Mouse (Mus musculus): ENCODE measurements around the gene Olfr91. TPM values are rescaled to one million over a fixed set of nuclear protein-coding genes. Genes with fewer than 3 reads are reported as not detected.
"Not testable (repeated sequence)": the region's sequence is repeated elsewhere in the genome, so short reads cannot be mapped to it uniquely, and the experiment has no call there.

Gene Olfr91
- not detected in 2 replicates for total RNA-seq (2021)
- long read RNA-seq, experiment 1, result 0 reads
- long read RNA-seq, experiment 2, result 0 reads

- no peak for DNase-seq
Measured at GRCm38 (mm10) chr17:37098178-37098577, at the start of gene Olfr91. Gene Olfr91, minus strand, starts transcription at chr17:37098278.

GRCm38 (mm10) chr17:37131366-37131765 lies 33.3 kb upstream of the Olfr91 start:
- not testable (repeated sequence) for DNase-seq

GRCm38 (mm10) chr17:37119988-37120387 lies 21.9 kb upstream of the Olfr91 start, which contains the start of gene Olfr92:
Gene Olfr92, minus strand, starts transcription at chr17:37120088.
- DNase-seq, result no peak

DNA sequence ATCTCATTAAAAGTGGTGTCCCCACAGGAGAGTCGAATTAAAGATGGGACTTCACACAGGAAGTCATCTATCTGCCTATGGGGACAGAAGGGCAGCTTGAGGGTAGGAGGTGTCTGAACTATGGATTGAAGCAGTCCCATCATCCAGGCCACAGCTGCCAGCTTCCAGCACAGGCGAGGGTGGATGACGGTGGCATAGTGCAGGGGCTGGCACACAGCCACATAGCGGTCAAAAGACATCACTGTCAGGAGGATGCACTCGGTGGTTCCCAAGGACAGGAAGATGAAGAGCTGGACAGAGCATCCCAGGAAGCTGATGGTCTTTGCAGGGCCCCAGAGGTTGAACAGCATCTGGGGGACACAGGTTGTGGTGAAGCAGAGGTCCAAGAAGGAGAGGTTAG lies 4.8 kb downstream of the Olfr91 start:
- no peak for DNase-seq

- DNase-seq, result no peak
Measured at GRCm38 (mm10) chr17:37092198-37092597, 5.9 kb downstream of the Olfr91 start.

DNA sequence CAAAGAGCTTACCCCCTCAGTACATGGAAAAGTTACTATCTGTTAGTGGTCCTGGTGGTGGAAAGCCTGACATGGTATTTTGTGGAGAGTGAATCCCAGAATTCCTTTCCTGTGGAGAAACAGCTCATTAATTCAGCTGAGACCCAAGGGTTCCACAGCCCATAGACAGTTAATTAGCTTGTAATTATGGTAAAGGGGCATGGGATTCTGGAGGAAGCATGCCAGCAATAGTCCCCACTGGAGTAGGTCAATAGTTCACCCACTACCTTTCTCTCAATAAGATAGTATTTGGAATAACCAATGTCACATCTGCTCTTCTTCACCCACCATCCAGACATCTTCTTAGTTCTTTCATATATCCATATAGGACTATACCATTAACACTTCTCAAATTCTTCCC lies 9.7 kb downstream of the Olfr91 start, which contains the start of gene Olfr90:
Olfr90 (minus strand) TSS at position 101 of the 400 bp plus-strand sequence.
- no peak for DNase-seq

GRCm38 (mm10) chr17:37085545-37085944 lies 12.5 kb downstream of the Olfr91 start:
- DNase-seq, result no peak

- no peak for DNase-seq
Measured at GRCm38 (mm10) chr17:37084632-37085031, 13.4 kb downstream of the Olfr91 start.

DNA sequence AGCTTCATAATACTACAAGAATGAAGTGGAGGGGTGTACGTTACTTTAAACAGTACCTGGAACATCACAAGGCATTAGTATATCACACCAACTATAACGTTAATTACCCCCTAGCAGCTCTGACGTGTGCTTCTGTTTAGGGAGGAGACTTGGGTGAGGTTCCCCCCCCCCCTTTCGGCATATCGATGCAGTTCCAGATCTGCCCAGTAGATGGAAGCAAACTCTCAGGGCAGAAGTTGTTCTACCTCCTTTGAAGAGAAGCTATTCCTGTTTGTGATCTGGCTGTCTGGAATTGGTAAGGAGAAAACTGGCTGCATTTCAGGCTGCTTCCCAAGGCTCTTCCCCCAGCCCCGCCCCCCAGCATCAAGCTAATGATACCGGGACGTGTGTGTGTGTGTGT lies 14.8 kb downstream of the Olfr91 start:
- DNase-seq, result peak; percentile 72

- no peak for DNase-seq
Measured at GRCm38 (mm10) chr17:37081659-37082058, 16.4 kb downstream of the Olfr91 start.

DNA sequence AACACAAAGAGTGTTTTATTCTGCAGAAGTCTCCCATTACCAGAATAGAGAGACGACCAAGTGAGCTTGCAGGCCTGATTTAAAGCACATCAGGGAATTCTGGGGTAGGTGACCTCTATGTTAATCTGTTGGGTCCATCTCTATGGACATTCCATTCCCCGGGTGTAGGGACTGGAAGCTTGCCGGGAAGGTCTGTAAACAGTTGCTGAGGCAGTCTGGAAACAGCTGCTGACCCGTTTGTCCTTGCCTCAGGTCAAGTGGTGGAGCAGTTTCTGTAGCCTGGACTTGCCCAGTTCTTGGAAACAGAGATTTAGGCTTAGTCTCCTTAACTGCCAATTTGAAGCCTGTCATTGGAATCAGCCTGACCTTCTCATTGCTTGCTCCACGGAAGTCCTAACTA lies 18.0 kb downstream of the Olfr91 start:
- no peak for DNase-seq

DNA sequence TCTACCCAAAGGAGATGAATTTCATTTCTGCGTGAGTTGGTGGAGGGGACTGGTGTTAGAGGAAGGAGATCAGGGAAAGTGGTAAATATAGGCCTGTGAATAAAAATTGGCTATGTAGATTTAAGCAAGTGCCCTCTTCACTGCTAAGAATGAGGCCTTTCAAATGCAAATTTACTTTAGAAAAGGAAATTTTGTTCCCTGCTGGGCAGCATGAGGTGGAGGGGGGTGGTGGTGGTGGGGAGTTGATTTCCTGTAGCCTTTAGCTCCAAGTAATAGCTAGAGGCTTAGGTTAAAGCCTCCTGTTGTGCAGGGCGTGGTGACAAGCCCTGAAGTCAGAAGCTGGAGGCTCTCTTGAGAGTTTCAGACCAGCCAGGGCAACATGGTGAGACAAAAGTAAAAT lies 19.1 kb downstream of the Olfr91 start:
- no peak for DNase-seq

- no peak for DNase-seq
Measured at GRCm38 (mm10) chr17:37078193-37078592, 19.9 kb downstream of the Olfr91 start.

GRCm38 (mm10) chr17:37075766-37076165 lies 22.3 kb downstream of the Olfr91 start:
- no peak for DNase-seq

GRCm38 (mm10) chr17:37075181-37075580 lies 22.9 kb downstream of the Olfr91 start:
- DNase-seq, result no peak

DNA sequence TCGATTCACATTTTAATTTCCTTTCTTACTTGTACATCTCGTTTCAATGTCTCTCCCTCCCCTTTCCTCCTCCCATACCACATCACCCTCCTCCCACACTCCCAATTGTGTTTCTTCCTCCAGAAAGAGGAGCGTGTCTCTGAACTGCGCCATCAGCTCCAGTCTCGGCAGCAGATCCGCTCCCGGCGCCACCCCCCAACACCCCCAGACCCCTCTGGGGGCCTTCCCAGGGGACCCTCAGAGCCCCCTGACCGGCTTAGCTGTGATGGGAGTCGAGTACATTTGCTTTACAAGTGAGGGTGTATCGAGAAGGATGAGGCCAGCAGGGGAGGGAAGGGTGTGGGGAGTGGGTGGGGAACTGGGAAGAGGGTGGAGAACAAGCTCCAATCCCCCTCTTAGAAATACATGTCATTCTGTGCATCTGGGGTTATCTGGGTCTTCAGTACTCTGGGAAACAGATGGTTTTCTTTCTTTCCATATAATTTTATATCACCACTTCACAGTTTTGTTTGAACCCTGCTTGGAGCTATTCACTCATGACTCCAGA lies 25.3 kb downstream of the Olfr91 start:
- DNase-seq, result no peak

- DNase-seq, result no peak
Measured at GRCm38 (mm10) chr17:37072080-37072729, 25.9 kb downstream of the Olfr91 start.

GRCm38 (mm10) chr17:37070121-37070520 lies 28.0 kb downstream of the Olfr91 start:
- DNase-seq, result no peak

- DNase-seq, result no peak
Measured at GRCm38 (mm10) chr17:37067861-37068260, 30.2 kb downstream of the Olfr91 start.

GRCm38 (mm10) chr17:37065993-37066392 lies 32.1 kb downstream of the Olfr91 start:
- no peak for DNase-seq

GRCm38 (mm10) chr17:37063686-37064495 lies 34.2 kb downstream of the Olfr91 start:
- DNase-seq, result no peak

DNA sequence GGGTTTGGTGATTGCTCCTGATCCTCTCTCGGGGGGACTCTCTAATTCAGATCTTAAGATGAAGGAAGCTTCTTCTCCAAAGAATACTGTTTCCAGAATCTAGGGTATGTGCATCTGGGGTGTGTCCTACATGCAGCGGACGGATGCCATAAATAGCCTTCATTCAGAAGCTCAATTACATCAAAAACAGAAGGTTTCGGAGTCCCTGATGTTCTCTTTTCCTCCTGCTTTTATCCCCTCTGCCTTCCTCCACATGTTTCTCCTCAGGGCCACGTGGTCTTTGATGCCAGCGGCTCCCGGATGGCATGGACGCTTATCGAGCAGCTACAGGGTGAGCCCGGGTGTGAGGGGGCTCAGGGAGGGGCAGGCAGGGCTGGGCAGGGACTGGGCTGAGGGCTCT lies 35.0 kb downstream of the Olfr91 start:
- DNase-seq, result no peak

DNA sequence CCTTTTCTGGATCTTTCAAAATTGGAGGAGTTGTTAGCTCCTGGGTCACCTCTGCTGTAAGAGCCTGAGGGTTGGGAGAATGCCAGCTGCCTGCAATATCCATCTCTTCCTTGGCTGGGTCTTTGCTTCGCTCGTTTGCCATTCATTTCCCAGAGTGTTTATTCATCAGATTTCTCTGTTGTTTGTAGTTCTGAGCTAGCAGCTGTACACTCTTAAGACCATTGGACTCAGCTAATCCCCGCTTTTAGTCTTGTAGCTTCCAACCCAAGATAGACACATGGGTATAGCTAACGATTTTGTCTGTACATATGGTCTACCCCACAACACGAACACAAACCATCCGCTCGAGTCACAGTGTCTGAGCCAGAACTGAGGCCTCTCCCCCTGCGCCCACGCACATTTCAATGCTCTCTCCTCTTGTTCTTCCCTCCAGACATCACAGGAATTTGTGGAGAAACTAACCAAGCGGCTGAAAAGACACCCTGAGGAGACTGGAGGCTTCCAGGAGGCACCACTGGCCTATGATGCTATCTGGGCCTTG lies 35.9 kb downstream of the Olfr91 start:
- DNase-seq, result no peak

Measured in adrenal gland, postnatal 14 days (tissue).